Comparison of ENCODE assay signal across 1 mouse cellular context in genomic region chr9:21537009-21537408, GRCm38 (mm10).
TF ChIP-seq lines count a peak whose summit lies in the region.

No protein-coding gene starts in this region.

TF ChIP-seq in MEL, 35 proteins besides CTCF, POLR2A, EP300 and RAD21 (continued from another document):
- TF ChIP-seq ZNF384 (IDR thresholded peaks at IDR 0.05; ENCODE audit: low read depth, low read length), result no peak
TF ChIP-seq in MEL: peak in this region for 3.
